Mouse (Mus musculus): ENCODE results near the gene Il34. TPM values are rescaled to one million over a fixed set of nuclear protein-coding genes. Genes with fewer than 3 reads are reported as not detected.

Gene Il34
- polyA plus RNA-seq (2015; fragmentation: Nextera tagmentation; extraction: Ambion mirVana), result 1.2 and 1.3 TPM in 2 replicates

- H3K4me2 ChIP-seq, result no peak within 1 kb of the TSS
- WGBS, result 48% methylated on average over 12 of the region's 12 CpGs
- no peak within 1 kb of the TSS for H3K4me3 ChIP-seq
- H3K27ac ChIP-seq, result no peak within 1 kb of the TSS
- H3K9ac ChIP-seq, result no peak within 1 kb of the TSS
- H3K9me3 ChIP-seq (replicated peaks), result no peaks in the 10 kb centered on the region
- H3K36me3 ChIP-seq (ENCODE audit: poor library complexity, severe bottlenecking), result peaks cover 23% of the 10 kb centered on the region
- ATAC-seq, result no peak
- no peaks in the 10 kb centered on the region for H3K4me1 ChIP-seq
- no peaks in the 10 kb centered on the region for H3K27me3 ChIP-seq
Observed at GRCm38 (mm10) chr8:110805669-110806068, at the start of gene Il34. TSS of gene Il34 (minus strand) at chr8:110805924.

GRCm38 (mm10) chr8:110851186-110851585 is 45.5 kb upstream of the Il34 start:
- H3K36me3 ChIP-seq (ENCODE audit: poor library complexity, severe bottlenecking), result peaks cover 67% of the 10 kb centered on the region
- H3K27ac ChIP-seq, result no peak overlapping the region
- H3K9ac ChIP-seq, result no peak overlapping the region
- ATAC-seq, result no peak
- H3K4me3 ChIP-seq, result no peak overlapping the region
- H3K4me1 ChIP-seq, result peaks cover 13% of the 10 kb centered on the region
- no peaks in the 10 kb centered on the region for H3K9me3 ChIP-seq (replicated peaks)
- H3K27me3 ChIP-seq, result no peaks in the 10 kb centered on the region
- 95% methylated on average over 10 of the region's 10 CpGs for WGBS
- H3K4me2 ChIP-seq, result no peak overlapping the region

- no peak for ATAC-seq
- 63% methylated on average over 14 of the region's 14 CpGs for WGBS
- no peaks in the 10 kb centered on the region for H3K27me3 ChIP-seq
- H3K4me3 ChIP-seq, result peak overlapping the region; percentile 92
- no peaks in the 10 kb centered on the region for H3K9me3 ChIP-seq (replicated peaks)
- no peak overlapping the region for H3K27ac ChIP-seq
- peak overlapping the region; percentile 80 for H3K9ac ChIP-seq
- peaks cover 56% of the 10 kb centered on the region for H3K36me3 ChIP-seq (ENCODE audit: poor library complexity, severe bottlenecking)
- H3K4me1 ChIP-seq, result peaks cover 31% of the 10 kb centered on the region
- H3K4me2 ChIP-seq, result peak overlapping the region; percentile 86
Observed at GRCm38 (mm10) chr8:110847645-110848495, 42.1 kb upstream of the Il34 start.

GRCm38 (mm10) chr8:110847171-110847549 is 41.4 kb upstream of the Il34 start:
- 2% methylated on average over 13 of the region's 13 CpGs for WGBS
- H3K27me3 ChIP-seq, result no peaks in the 10 kb centered on the region
- H3K4me2 ChIP-seq, result peak overlapping the region; percentile 86
- H3K9ac ChIP-seq, result peak overlapping the region; percentile 80
- peak overlapping the region; percentile 52 for H3K27ac ChIP-seq
- no peak; the same call in 1 of the 2 replicates for ATAC-seq
- H3K4me1 ChIP-seq, result peaks cover 31% of the 10 kb centered on the region
- H3K9me3 ChIP-seq (replicated peaks), result no peaks in the 10 kb centered on the region
- H3K36me3 ChIP-seq (ENCODE audit: poor library complexity, severe bottlenecking), result peaks cover 56% of the 10 kb centered on the region
- peak overlapping the region; percentile 92 for H3K4me3 ChIP-seq

DNA sequence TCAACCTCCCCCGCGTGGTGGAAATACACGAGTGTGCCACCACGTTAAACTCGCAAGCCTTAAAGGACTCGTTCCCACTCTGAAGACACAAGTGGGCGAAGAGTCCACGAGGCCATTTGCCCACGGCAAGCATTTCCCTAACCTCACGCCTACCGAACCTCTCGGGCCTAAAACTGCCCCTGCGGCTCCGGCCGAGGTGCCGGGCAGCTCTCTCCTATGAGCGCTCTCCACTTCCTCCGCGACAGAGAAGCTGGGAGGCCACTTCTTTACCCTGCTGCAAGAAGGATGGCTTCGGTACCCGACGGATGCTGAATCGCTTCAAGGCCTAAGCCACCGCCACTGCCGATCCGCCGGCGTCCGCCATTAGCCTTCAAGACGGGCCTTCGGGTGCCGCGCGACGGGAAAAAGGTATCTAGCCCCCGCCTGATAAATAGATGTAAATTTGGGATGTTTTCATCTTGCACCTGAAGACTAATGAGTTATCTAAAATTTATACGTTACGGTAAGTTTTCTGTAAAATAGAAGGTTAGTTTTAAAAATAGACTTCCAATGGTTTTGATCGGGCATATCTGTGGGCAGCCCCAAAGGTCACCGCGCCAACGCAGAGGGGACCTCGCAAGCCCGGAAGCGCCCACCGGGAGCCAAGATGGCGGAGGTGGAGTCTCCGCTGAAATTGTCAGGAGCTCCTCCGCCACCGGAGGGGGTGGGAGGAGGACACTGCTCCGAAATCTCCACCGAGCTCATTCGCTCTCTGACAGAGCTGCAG is 40.9 kb upstream of the Il34 start, which contains the start of the genes Cog4 and Sf3b3:
Cog4 (plus strand) TSS at position 196 of the 766 bp plus-strand sequence.
Sf3b3 (minus strand) TSS at position 383 of the 766 bp plus-strand sequence.
- no peaks in the 10 kb centered on the region for H3K9me3 ChIP-seq (replicated peaks)
- peak; percentile 94 for ATAC-seq
- H3K27ac ChIP-seq, result peak within 1 kb of the TSS; percentile 88
- H3K4me1 ChIP-seq, result peaks cover 31% of the 10 kb centered on the region
- H3K4me3 ChIP-seq, result peak within 1 kb of the TSS; percentile 92
- H3K4me2 ChIP-seq, result peak within 1 kb of the TSS; percentile 86
- H3K36me3 ChIP-seq (ENCODE audit: poor library complexity, severe bottlenecking), result peaks cover 53% of the 10 kb centered on the region
- WGBS, result under 1% methylated on average over 53 of the region's 53 CpGs
- no peaks in the 10 kb centered on the region for H3K27me3 ChIP-seq
- peak within 1 kb of the TSS; percentile 97 for H3K9ac ChIP-seq

DNA sequence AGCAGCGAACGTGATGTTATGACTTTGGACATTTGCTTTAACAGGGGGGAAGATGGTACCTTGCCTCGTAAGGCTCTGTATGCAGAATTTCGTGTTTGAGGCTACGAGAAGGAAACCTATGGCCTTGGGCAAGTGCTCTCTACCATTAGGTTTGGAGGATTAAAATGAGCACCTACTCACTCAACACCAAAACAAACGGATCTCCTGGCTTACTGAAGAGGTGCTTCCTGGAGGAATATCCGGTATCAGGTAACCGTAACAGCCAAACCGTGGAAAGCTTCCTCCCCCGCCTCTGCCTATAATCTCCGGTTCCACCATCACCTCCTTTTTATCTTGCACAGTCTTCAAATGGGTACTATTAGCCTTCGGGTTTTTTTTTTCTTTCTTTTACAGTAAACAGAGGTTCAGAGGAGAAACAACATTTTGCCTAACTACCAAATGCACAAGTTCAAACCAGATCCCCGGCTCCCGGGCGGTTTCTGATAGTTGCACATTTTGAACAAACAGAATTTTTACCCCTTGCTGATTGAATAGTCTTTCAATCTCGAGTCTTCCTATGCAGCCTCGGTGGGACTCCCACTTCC is 40.2 kb upstream of the Il34 start:
- peaks cover 31% of the 10 kb centered on the region for H3K4me1 ChIP-seq
- no peaks in the 10 kb centered on the region for H3K27me3 ChIP-seq
- peak overlapping the region; percentile 92 for H3K4me3 ChIP-seq
- H3K27ac ChIP-seq, result peak overlapping the region; percentile 88
- H3K9me3 ChIP-seq (replicated peaks), result no peaks in the 10 kb centered on the region
- no peak; the same call in 1 of the 2 replicates for ATAC-seq
- peak overlapping the region; percentile 86 for H3K4me2 ChIP-seq
- H3K9ac ChIP-seq, result peak overlapping the region; percentile 97
- 13% methylated on average over 17 of the region's 17 CpGs for WGBS
- peaks cover 53% of the 10 kb centered on the region for H3K36me3 ChIP-seq (ENCODE audit: poor library complexity, severe bottlenecking)

DNA sequence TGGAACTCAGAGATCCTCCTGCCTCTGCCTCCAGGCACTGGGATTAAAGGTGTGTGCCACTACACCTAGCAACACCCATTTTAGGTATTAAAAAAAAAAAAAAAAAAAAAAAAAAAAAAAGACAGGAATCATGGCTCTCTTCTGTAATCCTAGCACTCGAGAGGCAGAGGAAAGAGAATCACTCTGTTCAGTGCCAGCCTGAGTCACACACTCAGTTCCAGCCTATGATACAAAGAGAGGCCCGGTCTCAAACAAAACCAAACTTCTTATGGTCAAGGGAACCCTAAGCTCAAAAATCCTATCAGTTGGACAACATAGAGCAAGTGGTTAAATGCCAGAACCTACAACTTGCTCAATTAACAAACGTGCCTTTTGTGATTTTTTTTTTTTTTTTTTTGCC is 39.2 kb upstream of the Il34 start:
- peaks cover 31% of the 10 kb centered on the region for H3K4me1 ChIP-seq
- peaks cover 53% of the 10 kb centered on the region for H3K36me3 ChIP-seq (ENCODE audit: poor library complexity, severe bottlenecking)
- no peak overlapping the region for H3K27ac ChIP-seq
- no peaks in the 10 kb centered on the region for H3K27me3 ChIP-seq
- ATAC-seq, result no peak
- no peak overlapping the region for H3K9ac ChIP-seq
- no peaks in the 10 kb centered on the region for H3K9me3 ChIP-seq (replicated peaks)
- peak overlapping the region; percentile 92 for H3K4me3 ChIP-seq
- 83% methylated on average over 3 of the region's 3 CpGs for WGBS
- H3K4me2 ChIP-seq, result peak overlapping the region; percentile 86

- Histone ChIP-seq H3K36me3 (ENCODE audit: poor library complexity, severe bottlenecking) (peaks cover 65% of the 10 kb centered on the region), H3K4me3 (no peak overlapping the region), H3K27ac (no peak overlapping the region), H3K9ac (no peak overlapping the region), H3K27me3 (no peaks in the 10 kb centered on the region), H3K4me1 (peaks cover 27% of the 10 kb centered on the region), H3K9me3 (replicated peaks) (no peaks in the 10 kb centered on the region), H3K4me2 (no peak overlapping the region)
- 91% methylated on average over 5 of the region's 5 CpGs for WGBS
- ATAC-seq, result no peak
Observed at GRCm38 (mm10) chr8:110843207-110843606, 37.5 kb upstream of the Il34 start.

DNA sequence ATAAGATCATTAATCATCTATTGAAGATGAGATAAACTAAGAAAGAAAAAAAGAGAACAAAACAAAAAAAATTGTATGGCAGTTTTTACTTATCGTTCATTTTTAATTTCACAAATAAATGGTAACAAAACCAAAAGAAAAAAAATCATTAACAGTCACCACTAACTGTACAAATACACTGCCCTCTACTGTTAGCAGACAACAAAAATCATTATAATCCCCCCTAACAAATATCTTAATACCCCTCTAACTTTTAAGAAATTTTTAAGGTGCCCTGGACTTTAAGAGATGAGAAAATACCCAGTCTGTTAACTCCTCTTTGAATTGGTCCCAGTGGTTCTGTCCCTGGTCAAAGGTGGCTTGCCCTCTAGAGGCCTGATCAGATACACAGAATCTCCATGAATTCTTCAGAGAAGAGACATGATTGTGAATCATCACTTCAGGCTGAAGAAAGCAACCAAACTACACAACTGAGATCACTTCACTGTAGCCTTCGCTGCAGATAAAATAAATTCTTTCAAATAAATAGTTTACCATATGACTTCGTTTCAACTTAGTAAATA is 36.4 kb upstream of the Il34 start:
- no peak overlapping the region for H3K9ac ChIP-seq
- peaks cover 76% of the 10 kb centered on the region for H3K36me3 ChIP-seq (ENCODE audit: poor library complexity, severe bottlenecking)
- H3K9me3 ChIP-seq (replicated peaks), result no peaks in the 10 kb centered on the region
- ATAC-seq, result no peak
- no peak overlapping the region for H3K27ac ChIP-seq
- no peaks in the 10 kb centered on the region for H3K27me3 ChIP-seq
- H3K4me1 ChIP-seq, result peaks cover 18% of the 10 kb centered on the region
- no peak overlapping the region for H3K4me3 ChIP-seq
- no peak overlapping the region for H3K4me2 ChIP-seq
- 93% methylated on average over 3 of the region's 3 CpGs for WGBS

- Histone ChIP-seq H3K4me3 (no peak overlapping the region), H3K27ac (no peak overlapping the region), H3K4me2 (no peak overlapping the region), H3K9ac (no peak overlapping the region), H3K27me3 (no peaks in the 10 kb centered on the region), H3K9me3 (replicated peaks) (no peaks in the 10 kb centered on the region), H3K36me3 (ENCODE audit: poor library complexity, severe bottlenecking) (peaks cover 92% of the 10 kb centered on the region), H3K4me1 (no peaks in the 10 kb centered on the region)
- 89% methylated on average over 3 of the region's 3 CpGs for WGBS
- ATAC-seq, result no peak
Observed at GRCm38 (mm10) chr8:110831956-110832355, 26.2 kb upstream of the Il34 start.

GRCm38 (mm10) chr8:110828511-110828910 is 22.8 kb upstream of the Il34 start:
- H3K9me3 ChIP-seq (replicated peaks), result no peaks in the 10 kb centered on the region
- no peak for ATAC-seq
- H3K4me1 ChIP-seq, result no peaks in the 10 kb centered on the region
- no peak overlapping the region for H3K9ac ChIP-seq
- WGBS, result 85% methylated on average over 3 of the region's 3 CpGs
- H3K4me2 ChIP-seq, result no peak overlapping the region
- H3K27ac ChIP-seq, result no peak overlapping the region
- H3K36me3 ChIP-seq (ENCODE audit: poor library complexity, severe bottlenecking), result peaks cover 90% of the 10 kb centered on the region
- H3K4me3 ChIP-seq, result no peak overlapping the region
- H3K27me3 ChIP-seq, result no peaks in the 10 kb centered on the region

Measured in forebrain, embryonic 13.5 days (tissue).